Mouse (Mus musculus): ENCODE measurements at regions not wholly inside any gene's neighbourhood (a gene's known extent, or its start where the extent isn't known, plus 50 kb on each side); places are given as distances from the start of the nearest gene placed in this dataset.

- DNase-seq (ENCODE audit: low spot score): no peak
- H3K4me3 ChIP-seq (ENCODE audit: low read depth, low read length): no peak overlapping the region
- no peak overlapping the region for H3K27ac ChIP-seq (ENCODE audit: low read depth, low read length)
- no peak for ATAC-seq (ENCODE audit: low FRiP score)
- H3K9ac ChIP-seq (replicated peaks; ENCODE audit: low read length, poor library complexity, severe bottlenecking): no peak overlapping the region
- H3K4me2 ChIP-seq (ENCODE audit: low read depth, low read length, poor library complexity, severe bottlenecking): no peak overlapping the region
- H3K4me1 ChIP-seq (ENCODE audit: insufficient read depth, low read length): no peaks in the 10 kb centered on the region
- TF ChIP-seq CTCF (IDR thresholded peaks at IDR 0.05): no peak
- no peaks in the 10 kb centered on the region for H3K27me3 ChIP-seq (ENCODE audit: insufficient read depth, low read length)
- no peaks in the 10 kb centered on the region for H3K36me3 ChIP-seq (ENCODE audit: insufficient read depth, low read length)
- no peaks in the 10 kb centered on the region for H3K9me3 ChIP-seq (ENCODE audit: low read length)
Measured at GRCm38 (mm10) chr16:15238449-15238848, 78.8 kb upstream of the Gm21897 start.

DNA sequence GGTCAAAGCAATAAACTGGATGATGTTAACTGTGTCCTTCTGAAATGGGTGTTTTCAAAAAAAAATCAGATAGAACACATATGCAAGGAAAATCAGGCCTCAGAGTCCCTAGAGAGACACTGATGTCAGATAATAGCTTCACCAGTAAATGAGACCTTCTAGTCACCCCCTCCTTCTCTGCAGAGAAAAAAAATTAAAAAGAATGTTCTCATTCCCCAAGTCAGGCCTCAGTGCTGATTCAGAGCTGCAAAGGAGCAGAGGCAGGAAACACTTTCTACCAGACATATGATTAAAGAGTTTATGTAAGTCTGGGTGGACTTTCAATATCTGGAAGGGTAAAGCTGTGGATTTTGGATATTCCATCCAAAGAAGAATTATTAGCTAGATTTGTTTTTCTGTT lies 67.1 kb upstream of the Gm21897 start:
- Histone ChIP-seq H3K27ac (ENCODE audit: low read depth, low read length) (no peak overlapping the region), H3K27me3 (ENCODE audit: insufficient read depth, low read length) (no peaks in the 10 kb centered on the region), H3K4me1 (ENCODE audit: insufficient read depth, low read length) (no peaks in the 10 kb centered on the region), H3K4me3 (ENCODE audit: low read depth, low read length) (no peak overlapping the region), H3K9ac (replicated peaks; ENCODE audit: low read length, poor library complexity, severe bottlenecking) (no peak overlapping the region), H3K4me2 (ENCODE audit: low read depth, low read length, poor library complexity, severe bottlenecking) (no peak overlapping the region), H3K9me3 (ENCODE audit: low read length) (no peaks in the 10 kb centered on the region), H3K36me3 (ENCODE audit: insufficient read depth, low read length) (no peaks in the 10 kb centered on the region)
- no peak for DNase-seq (ENCODE audit: low spot score)
- no peak for TF ChIP-seq CTCF (IDR thresholded peaks at IDR 0.05)
- ATAC-seq (ENCODE audit: low FRiP score): no peak

DNA sequence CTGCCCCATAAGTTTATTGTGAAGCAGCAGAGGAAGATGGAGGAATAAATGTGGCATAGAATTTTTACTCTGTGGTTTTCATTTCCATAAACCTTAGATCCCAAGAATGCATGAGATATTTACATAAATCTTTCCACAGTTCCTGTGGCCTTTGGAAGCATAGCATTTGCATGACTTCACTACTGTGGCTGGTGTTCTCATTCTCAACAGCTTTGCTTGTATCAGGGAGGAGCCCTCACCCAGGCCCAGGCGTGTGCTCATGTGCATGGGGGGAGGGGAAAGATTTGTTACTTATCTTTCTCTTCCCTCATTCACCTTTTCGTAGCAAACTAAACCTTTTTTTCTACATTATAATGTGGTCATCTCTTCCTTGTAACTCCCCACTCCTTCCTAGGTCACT lies 65.6 kb upstream of the Gm21897 start:
- H3K27me3 ChIP-seq (ENCODE audit: insufficient read depth, low read length): no peaks in the 10 kb centered on the region
- 74% methylated on average over 2 of the region's 2 CpGs for WGBS
- H3K36me3 ChIP-seq (ENCODE audit: insufficient read depth, low read length): no peaks in the 10 kb centered on the region
- DNase-seq (ENCODE audit: low spot score) (no peak), ATAC-seq (ENCODE audit: low FRiP score) (no peak)
- no peak overlapping the region for H3K9ac ChIP-seq (replicated peaks; ENCODE audit: low read length, poor library complexity, severe bottlenecking)
- H3K9me3 ChIP-seq (ENCODE audit: low read length): no peaks in the 10 kb centered on the region
- no peak overlapping the region for H3K4me3 ChIP-seq (ENCODE audit: low read depth, low read length)
- H3K27ac ChIP-seq (ENCODE audit: low read depth, low read length): no peak overlapping the region
- H3K4me1 ChIP-seq (ENCODE audit: insufficient read depth, low read length): no peaks in the 10 kb centered on the region
- TF ChIP-seq CTCF (IDR thresholded peaks at IDR 0.05): no peak
- no peak overlapping the region for H3K4me2 ChIP-seq (ENCODE audit: low read depth, low read length, poor library complexity, severe bottlenecking)

DNA sequence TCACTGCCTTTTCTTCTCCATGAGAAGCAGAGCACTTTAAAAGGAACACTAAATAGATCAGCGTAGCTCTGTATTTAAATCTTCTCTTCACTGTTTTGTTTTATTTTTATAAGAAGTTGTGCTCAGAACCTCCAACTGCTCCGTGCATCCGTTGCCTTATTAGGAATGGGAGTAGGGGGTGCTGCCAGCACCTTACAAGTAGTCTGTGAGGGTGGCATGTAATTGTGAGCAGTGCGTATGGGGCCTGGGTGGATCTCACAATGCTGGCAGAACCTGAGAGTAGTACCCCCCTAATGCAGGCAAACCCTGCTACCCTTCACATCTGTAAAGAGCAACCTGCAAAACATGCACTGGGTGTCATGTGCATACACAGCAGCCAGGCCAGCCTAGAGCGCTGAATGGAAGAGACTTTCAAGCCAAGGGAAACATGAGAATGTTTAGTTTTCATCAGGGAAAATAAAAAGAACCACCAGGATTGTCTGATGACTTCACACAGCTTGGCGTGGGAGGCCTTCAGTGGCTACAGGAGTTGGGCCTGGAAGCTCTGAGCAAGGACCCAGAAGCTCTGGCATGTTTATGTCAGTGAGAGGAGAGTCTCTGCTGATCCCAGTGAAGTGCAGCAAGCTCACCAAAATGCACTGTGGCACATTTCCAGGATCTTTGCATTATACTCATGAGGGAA lies 64.5 kb upstream of the Gm21897 start:
- WGBS: 81% methylated on average over 6 of the region's 6 CpGs
- no peak for TF ChIP-seq CTCF (IDR thresholded peaks at IDR 0.05)
- Histone ChIP-seq H3K36me3 (ENCODE audit: insufficient read depth, low read length) (no peaks in the 10 kb centered on the region), H3K4me1 (ENCODE audit: insufficient read depth, low read length) (no peaks in the 10 kb centered on the region), H3K27me3 (ENCODE audit: insufficient read depth, low read length) (no peaks in the 10 kb centered on the region), H3K9ac (replicated peaks; ENCODE audit: low read length, poor library complexity, severe bottlenecking) (no peak overlapping the region), H3K4me3 (ENCODE audit: low read depth, low read length) (no peak overlapping the region), H3K27ac (ENCODE audit: low read depth, low read length) (no peak overlapping the region), H3K4me2 (ENCODE audit: low read depth, low read length, poor library complexity, severe bottlenecking) (no peak overlapping the region), H3K9me3 (ENCODE audit: low read length) (no peaks in the 10 kb centered on the region)
- no peak for DNase-seq (ENCODE audit: low spot score)
- no peak for ATAC-seq (ENCODE audit: low FRiP score)

DNA sequence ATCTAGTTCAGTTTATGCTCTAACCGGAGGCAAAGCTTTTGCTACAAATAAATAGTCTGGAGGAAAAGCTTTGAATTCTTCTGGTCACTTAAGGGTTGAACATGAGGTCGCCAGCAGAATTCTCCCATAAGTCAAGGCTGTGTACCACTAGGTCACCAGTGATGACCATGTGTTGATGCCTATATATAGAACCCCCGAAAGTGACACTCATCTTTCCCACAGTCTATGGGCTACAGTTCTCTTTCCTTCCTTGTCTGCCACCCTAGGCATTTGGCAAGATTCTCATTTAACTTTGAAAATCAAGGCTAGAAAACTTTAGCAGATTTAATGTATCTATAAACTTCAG lies 63.9 kb upstream of the Gm21897 start:
- Histone ChIP-seq H3K4me1 (ENCODE audit: insufficient read depth, low read length) (no peaks in the 10 kb centered on the region), H3K4me2 (ENCODE audit: low read depth, low read length, poor library complexity, severe bottlenecking) (no peak overlapping the region), H3K4me3 (ENCODE audit: low read depth, low read length) (no peak overlapping the region), H3K36me3 (ENCODE audit: insufficient read depth, low read length) (no peaks in the 10 kb centered on the region), H3K27ac (ENCODE audit: low read depth, low read length) (no peak overlapping the region), H3K27me3 (ENCODE audit: insufficient read depth, low read length) (no peaks in the 10 kb centered on the region), H3K9me3 (ENCODE audit: low read length) (no peaks in the 10 kb centered on the region), H3K9ac (replicated peaks; ENCODE audit: low read length, poor library complexity, severe bottlenecking) (no peak overlapping the region)
- TF ChIP-seq CTCF (IDR thresholded peaks at IDR 0.05): no peak
- ATAC-seq (ENCODE audit: low FRiP score) (no peak), DNase-seq (ENCODE audit: low spot score) (no peak)
- 74% methylated on average over 3 of the region's 3 CpGs for WGBS

GRCm38 (mm10) chr16:15254669-15255068 lies 62.6 kb upstream of the Gm21897 start:
- Histone ChIP-seq H3K4me3 (ENCODE audit: low read depth, low read length) (no peak overlapping the region), H3K4me2 (ENCODE audit: low read depth, low read length, poor library complexity, severe bottlenecking) (no peak overlapping the region), H3K36me3 (ENCODE audit: insufficient read depth, low read length) (no peaks in the 10 kb centered on the region), H3K9ac (replicated peaks; ENCODE audit: low read length, poor library complexity, severe bottlenecking) (no peak overlapping the region), H3K27ac (ENCODE audit: low read depth, low read length) (no peak overlapping the region), H3K9me3 (ENCODE audit: low read length) (no peaks in the 10 kb centered on the region), H3K4me1 (ENCODE audit: insufficient read depth, low read length) (no peaks in the 10 kb centered on the region), H3K27me3 (ENCODE audit: insufficient read depth, low read length) (no peaks in the 10 kb centered on the region)
- ATAC-seq (ENCODE audit: low FRiP score) (no peak), DNase-seq (ENCODE audit: low spot score) (no peak)
- 90% methylated on average over 2 of the region's 2 CpGs for WGBS
- no peak for TF ChIP-seq CTCF (IDR thresholded peaks at IDR 0.05)
